8 mouse cellular contexts compared by ENCODE assay signal in genomic region chr2:154656710-154657485, GRCm38 (mm10). TPM values are rescaled to one million over a fixed set of nuclear protein-coding genes. Genes with fewer than 3 reads are reported as not detected.
A peak's percentile ranks its signal among the peaks of the same experiment; 100 is the strongest.
DNase-seq lines count a peak whose midpoint lies in the region; ATAC-seq and TF ChIP-seq lines count a peak whose summit lies in the region.

No protein-coding gene starts in this region.

- TF ChIP-seq CTCF in gastrocnemius, adult 2 months (IDR thresholded peaks at IDR 0.05), result no peak
- TF ChIP-seq CTCF in hindbrain, postnatal 0 days (IDR thresholded peaks at IDR 0.05; ENCODE audit: low read depth), result no peak
- no peak for TF ChIP-seq CTCF in left cerebral cortex, adult 2 months (IDR thresholded peaks at IDR 0.05)

- intact Hi-C loops in gastrocnemius, adult 2 months (cut with DNase I), result no loop called here
- intact Hi-C loops in left cerebral cortex, adult 2 months (cut with DNase I), result loop anchor here (2.0 kb wide), 2 partner anchors 236 to 394 kb away; partner anchors contain the start of gene Eif2s2

- no peaks in the 10 kb centered on the region for H3K9me3 ChIP-seq in hindbrain, postnatal 0 days (ENCODE audit: low read length)

- H3K27me3 ChIP-seq in hindbrain, postnatal 0 days (ENCODE audit: insufficient read depth, low read length), result no peaks in the 10 kb centered on the region

- no peaks in the 10 kb centered on the region for H3K36me3 ChIP-seq in hindbrain, postnatal 0 days (ENCODE audit: insufficient read depth, low read length)

- H3K4me1 ChIP-seq in hindbrain, postnatal 0 days (ENCODE audit: insufficient read depth, low read length), result peaks cover 15% of the 10 kb centered on the region

- under 1% methylated on average over 65 of the region's 67 CpGs for WGBS in hindbrain, postnatal 0 days

- DNase-seq in ZHBTc4 (ENCODE audit: low read depth, low spot score), result peak; percentile 98
- peak; percentile 98 for DNase-seq in gastrocnemius, adult 2 months
- peak; percentile 99 for DNase-seq in hindbrain, postnatal 0 days (ENCODE audit: low spot score)
- DNase-seq in left cerebral cortex, adult 2 months (ENCODE audit: extremely low spot score in 1 of 2, low spot score in 2 of 2), result peak; percentile 97 to 99
- DNase-seq in right cerebral cortex, adult 2 months (ENCODE audit: low spot score in 2 of 2), result peak; percentile 98 to 99
- peak; percentile 97 for DNase-seq in urinary bladder, postnatal 14 days (ENCODE audit: low spot score)

- peak; percentile 88 for ATAC-seq in common myeloid progenitor, adult 5-6 weeks (replicated peaks; ENCODE audit: low read depth, poor library complexity, severe bottlenecking)
- peak; percentile 99 for ATAC-seq in hindbrain, postnatal 0 days
- ATAC-seq in megakaryocyte, adult 5-6 weeks (ENCODE audit: poor library complexity, severe bottlenecking), result peak; percentile 84

- peak overlapping the region; percentile 88 for H3K9ac ChIP-seq in hindbrain, postnatal 0 days (replicated peaks; ENCODE audit: low read length)

- H3K27ac ChIP-seq in gastrocnemius, adult 2 months, result peak overlapping the region; percentile 94
- H3K27ac ChIP-seq in hindbrain, postnatal 0 days, result peak overlapping the region; percentile 78
- peak overlapping the region; percentile 92 for H3K27ac ChIP-seq in left cerebral cortex, adult 2 months

- H3K4me3 ChIP-seq in gastrocnemius, adult 2 months, result peak overlapping the region; percentile 99
- peak overlapping the region; percentile 91 for H3K4me3 ChIP-seq in hindbrain, postnatal 0 days (ENCODE audit: low read length)
- H3K4me3 ChIP-seq in left cerebral cortex, adult 2 months, result peak overlapping the region; percentile 93

- peak overlapping the region; percentile 89 for H3K4me2 ChIP-seq in hindbrain, postnatal 0 days (ENCODE audit: low read depth, low read length)

RNA-seq across cellular contexts. Expression of gene Chmp4b, which starts 5.4 kb away (rescaled TPM):
- total RNA-seq in common myeloid progenitor, adult 5-6 weeks (2017), result 99.8 and 109 TPM in 2 replicates
- 100 to 1,000 TPM; 111 to 119 TPM for total RNA-seq in gastrocnemius, adult 2 months (2021)
- 113 and 151 TPM in 2 replicates for total RNA-seq in hindbrain, postnatal 0 days (2014; rRNA removed)
- polyA plus RNA-seq in hindbrain, postnatal 0 days (2015; fragmentation: Nextera tagmentation; extraction: Ambion mirVana), result 35.9 and 36.5 TPM in 2 replicates
- total RNA-seq in left cerebral cortex, adult 2 months (2021), result 100 to 1,000 TPM; 215 to 217 TPM
- 117 and 122 TPM in 2 replicates for total RNA-seq in megakaryocyte, adult 5-6 weeks (2015)
- 166 and 187 TPM in 2 replicates for total RNA-seq in megakaryocyte, adult 5-6 weeks (2017)

RNA-seq across cellular contexts. Expression of gene 4930519P11Rik, which starts 43.7 kb away (rescaled TPM):
- total RNA-seq in common myeloid progenitor, adult 5-6 weeks (2017), result not detected in 2 replicates
- not detected for total RNA-seq in gastrocnemius, adult 2 months (2021)
- total RNA-seq in hindbrain, postnatal 0 days (2014; rRNA removed), result not detected in 2 replicates
- 0.54 TPM in 1 of 2 replicates, not detected in the other for polyA plus RNA-seq in hindbrain, postnatal 0 days (2015; fragmentation: Nextera tagmentation; extraction: Ambion mirVana)
- total RNA-seq in left cerebral cortex, adult 2 months (2021), result not detected
- 2.7 TPM in 1 of 2 replicates, not detected in the other for total RNA-seq in megakaryocyte, adult 5-6 weeks (2015)
- 0.85 TPM in 1 of 2 replicates, not detected in the other for total RNA-seq in megakaryocyte, adult 5-6 weeks (2017)

RNA-seq across cellular contexts. Expression of gene Zfp341, which starts 43.8 kb away (rescaled TPM):
- total RNA-seq in common myeloid progenitor, adult 5-6 weeks (2017), result 0.34 and 0.87 TPM in 2 replicates
- 1 to 10 TPM; 2.6 to 3.5 TPM for total RNA-seq in gastrocnemius, adult 2 months (2021)
- 7.0 and 8.5 TPM in 2 replicates for total RNA-seq in hindbrain, postnatal 0 days (2014; rRNA removed)
- polyA plus RNA-seq in hindbrain, postnatal 0 days (2015; fragmentation: Nextera tagmentation; extraction: Ambion mirVana), result 1.5 and 1.6 TPM in 2 replicates
- 10 to 100 TPM; 11.1 to 11.7 TPM for total RNA-seq in left cerebral cortex, adult 2 months (2021)
- 2.2 and 2.3 TPM in 2 replicates for total RNA-seq in megakaryocyte, adult 5-6 weeks (2015)
- 1.5 and 1.8 TPM in 2 replicates for total RNA-seq in megakaryocyte, adult 5-6 weeks (2017)

RNA-seq across cellular contexts. Expression of gene Pxmp4, which starts 53.4 kb away (rescaled TPM):
- total RNA-seq in common myeloid progenitor, adult 5-6 weeks (2017), result 14.2 and 18.2 TPM in 2 replicates
- 10 to 100 TPM; 10.1 to 15.8 TPM for total RNA-seq in gastrocnemius, adult 2 months (2021)
- 24.8 and 31.1 TPM in 2 replicates for total RNA-seq in hindbrain, postnatal 0 days (2014; rRNA removed)
- 21.9 and 24.1 TPM in 2 replicates for polyA plus RNA-seq in hindbrain, postnatal 0 days (2015; fragmentation: Nextera tagmentation; extraction: Ambion mirVana)
- total RNA-seq in left cerebral cortex, adult 2 months (2021), result 10 to 100 TPM; 12.8 to 14.2 TPM
- 21.9 and 24.2 TPM in 2 replicates for total RNA-seq in megakaryocyte, adult 5-6 weeks (2015)
- 24.4 and 27.1 TPM in 2 replicates for total RNA-seq in megakaryocyte, adult 5-6 weeks (2017)

Comparison
In these comparisons a context has a peak if more than half of its experiments do, and no peak if none do; other contexts are left out.
1. Peak in every context shown above with its lines: DNase-seq, ATAC-seq, H3K4me3 ChIP-seq and H3K27ac ChIP-seq.